Mouse (Mus musculus): ENCODE results near the gene Dnah5.

The Dnah5 gene

GRCm38 (mm10) chr15:28203111-28204075 is at the start of gene Dnah5:
Dnah5 (plus strand) TSS chr15:28203752.
- DNase-seq, result no peak

GRCm38 (mm10) chr15:28154822-28155501 is 48.6 kb upstream of the Dnah5 start:
- peak; percentile 5 for DNase-seq

- DNase-seq, result peak; percentile 70
Observed at GRCm38 (mm10) chr15:28158771-28159489, 44.6 kb upstream of the Dnah5 start.

GRCm38 (mm10) chr15:28162291-28162690 is 41.3 kb upstream of the Dnah5 start:
- DNase-seq, result no peak

GRCm38 (mm10) chr15:28165234-28165633 is 38.3 kb upstream of the Dnah5 start:
- no peak for DNase-seq

GRCm38 (mm10) chr15:28166090-28166489 is 37.5 kb upstream of the Dnah5 start:
- no peak for DNase-seq

GRCm38 (mm10) chr15:28178951-28179350 is 24.6 kb upstream of the Dnah5 start:
- no peak for DNase-seq

- DNase-seq, result no peak
Observed at GRCm38 (mm10) chr15:28179556-28179955, 24.0 kb upstream of the Dnah5 start.

GRCm38 (mm10) chr15:28181862-28182261 is 21.7 kb upstream of the Dnah5 start:
- peak; percentile 77 for DNase-seq

GRCm38 (mm10) chr15:28182567-28182966 is 21.0 kb upstream of the Dnah5 start:
- no peak for DNase-seq

GRCm38 (mm10) chr15:28187472-28188360 is 15.8 kb upstream of the Dnah5 start:
- peak; percentile 78 for DNase-seq

GRCm38 (mm10) chr15:28188361-28189011 is 15.1 kb upstream of the Dnah5 start:
- no peak for DNase-seq

GRCm38 (mm10) chr15:28189668-28190067 is 13.9 kb upstream of the Dnah5 start:
- no peak for DNase-seq

- no peak for DNase-seq
Observed at GRCm38 (mm10) chr15:28198609-28199008, 4.9 kb upstream of the Dnah5 start.

GRCm38 (mm10) chr15:28204626-28205025 is 1.1 kb downstream of the Dnah5 start:
- no peak for DNase-seq

GRCm38 (mm10) chr15:28207545-28207944 is 4.0 kb downstream of the Dnah5 start:
- DNase-seq, result no peak

- no peak for DNase-seq
Observed at GRCm38 (mm10) chr15:28213057-28213456, 9.5 kb downstream of the Dnah5 start.

GRCm38 (mm10) chr15:28216358-28216757 is 12.8 kb downstream of the Dnah5 start:
- DNase-seq, result no peak

- DNase-seq, result no peak
Observed at GRCm38 (mm10) chr15:28227316-28227715, 23.8 kb downstream of the Dnah5 start.

- no peak for DNase-seq
Observed at GRCm38 (mm10) chr15:28260250-28260649, 56.7 kb downstream of the Dnah5 start.

- DNase-seq, result no peak
Observed at GRCm38 (mm10) chr15:28299438-28299837, 95.9 kb downstream of the Dnah5 start.

GRCm38 (mm10) chr15:28307131-28307530 is 103.6 kb downstream of the Dnah5 start:
- DNase-seq, result no peak

Data from kidney, adult 18-20 months (tissue).